ENCODE assay signal across 9 mouse cellular contexts in the genomic region with DNA sequence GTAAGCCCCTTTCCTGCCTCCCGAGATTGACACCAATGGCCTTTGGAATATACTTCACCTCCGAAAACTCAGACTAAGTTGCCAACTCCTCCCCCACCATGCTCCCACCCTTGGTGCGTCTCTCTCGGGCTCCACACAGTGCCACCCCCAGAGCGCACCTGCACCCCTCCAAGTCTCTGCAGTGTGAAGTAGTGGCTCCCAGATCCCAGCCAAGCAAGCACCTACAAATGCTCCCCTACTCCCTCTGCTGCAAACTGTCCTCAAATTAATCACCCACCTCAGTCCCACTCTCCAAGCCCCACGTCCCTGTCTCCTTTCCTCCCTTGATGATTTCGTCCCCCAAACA. TPM values are rescaled to one million over a fixed set of nuclear protein-coding genes. Genes with fewer than 3 reads are reported as not detected.
DNase-seq lines count a peak whose midpoint lies in the region; ATAC-seq and TF ChIP-seq lines count a peak whose summit lies in the region.
"Had no signal": no experiment of that assay in that cellular context is flagged by ENCODE, and none has a peak within 500 bp of the region (broad histone marks: within the 10 kb centered on the region; RNA-seq: fewer than 3 reads in every experiment).

No protein-coding gene starts in this region.

- peak overlapping the region; percentile 73 for H3K4me2 ChIP-seq in liver, embryonic 15.5 days
- H3K4me2 ChIP-seq in stomach, postnatal 0 days (replicated peaks; ENCODE audit: low read depth) = peak overlapping the region; percentile 99

- H3K4me1 ChIP-seq in heart, adult 2 months (ENCODE audit: control insufficient read depth, insufficient read depth, low read length) = no peaks in the 10 kb centered on the region
- H3K4me1 ChIP-seq in liver, embryonic 15.5 days (replicated peaks) = peaks cover 9% of the 10 kb centered on the region; the same call in 1 of the 2 replicates
- no peaks in the 10 kb centered on the region for H3K4me1 ChIP-seq in stomach, postnatal 0 days (replicated peaks; ENCODE audit: control insufficient read depth, insufficient read depth)

- peak overlapping the region; percentile 49; the same call in 1 of the 2 replicates for H3K4me3 ChIP-seq in heart, adult 2 months
- peak overlapping the region; percentile 50 for H3K4me3 ChIP-seq in liver, embryonic 15.5 days (replicated peaks)
- H3K4me3 ChIP-seq in stomach, postnatal 0 days (ENCODE audit: low read depth, low read length) = peak overlapping the region; percentile 59

- no peaks in the 10 kb centered on the region for H3K36me3 ChIP-seq in heart, adult 2 months (ENCODE audit: control insufficient read depth, insufficient read depth, low read length)
- H3K36me3 ChIP-seq in liver, embryonic 15.5 days (replicated peaks) = no peaks in the 10 kb centered on the region
- no peaks in the 10 kb centered on the region for H3K36me3 ChIP-seq in stomach, postnatal 0 days (ENCODE audit: control insufficient read depth, insufficient read depth, low read length)
- H3K36me3 ChIP-seq: G1E had no signal

- no peak for TF ChIP-seq CTCF in heart, adult 2 months (IDR thresholded peaks at IDR 0.05)
- no peak for TF ChIP-seq CTCF in stomach, postnatal 0 days (IDR thresholded peaks at IDR 0.05; ENCODE audit: low read depth)

- no peak for TF ChIP-seq POLR2A in heart, adult 2 months (IDR thresholded peaks at IDR 0.05; ENCODE audit: insufficient read depth, low read depth, low read length)

- 0 out of 2 replicates have a peak overlapping the region, but pooled peaks have one; percentile 36 for H3K9ac ChIP-seq in heart, adult 2 months (ENCODE audit: low read depth, low read length)
- H3K9ac ChIP-seq in liver, embryonic 15.5 days = no peak overlapping the region
- H3K9ac ChIP-seq in stomach, postnatal 0 days (ENCODE audit: low read length) = peak overlapping the region; percentile 54

- no peaks in the 10 kb centered on the region for H3K79me2 ChIP-seq in heart, adult 2 months (replicated peaks; ENCODE audit: control insufficient read depth, insufficient read depth, low read length)

- 0% methylated on average over 7 of the region's 7 CpGs for WGBS in heart, adult 2 months
- 0% methylated on average over 7 of the region's 7 CpGs for WGBS in liver, embryonic 15.5 days (ENCODE audit: insufficient replicate concordance)
- WGBS in stomach, postnatal 0 days = under 1% methylated on average over 7 of the region's 7 CpGs

- H3K9me3 ChIP-seq in liver, embryonic 15.5 days (replicated peaks) = no peaks in the 10 kb centered on the region
- H3K9me3 ChIP-seq in stomach, postnatal 0 days (ENCODE audit: control insufficient read depth, low read length) = no peaks in the 10 kb centered on the region

- ATAC-seq in granulocyte monocyte progenitor cell, adult 5-6 weeks (replicated peaks; ENCODE audit: poor library complexity, severe bottlenecking) = peak; percentile 6; the same call in 1 of the 2 replicates
- no peak for ATAC-seq in liver, embryonic 15.5 days (ENCODE audit: insufficient read depth)
- peak; percentile 53; the same call in 1 of the 2 replicates for ATAC-seq in stomach, postnatal 0 days (ENCODE audit: low FRiP score, low TSS enrichment)

- TF ChIP-seq EP300 in heart, adult 2 months (IDR thresholded peaks at IDR 0.05; ENCODE audit: insufficient read depth, low read depth, low read length) = no peak
- no peak for TF ChIP-seq EP300 in stomach, postnatal 0 days (optimal IDR thresholded peaks at IDR 0.05)

- no peaks in the 10 kb centered on the region for H3K27me3 ChIP-seq in heart, adult 2 months (ENCODE audit: control insufficient read depth, insufficient read depth, low read length)
- H3K27me3 ChIP-seq in liver, embryonic 15.5 days = peaks cover 20% of the 10 kb centered on the region
- H3K27me3 ChIP-seq in stomach, postnatal 0 days (ENCODE audit: control insufficient read depth, insufficient read depth, low read length) = no peaks in the 10 kb centered on the region

- intact Hi-C loops in heart, adult 2 months (cut with DNase I) = no loop called here
- intact Hi-C loops in heart, postnatal 14 days (cut with DNase I) = no loop called here

- no peak overlapping the region for H3K27ac ChIP-seq in heart, adult 2 months
- H3K27ac ChIP-seq in liver, embryonic 15.5 days (replicated peaks) = no peak overlapping the region
- H3K27ac ChIP-seq in stomach, postnatal 0 days (replicated peaks) = no peak overlapping the region

- no peak for DNase-seq in heart, adult 2 months
- DNase-seq in heart, postnatal 14 days = no peak
- peak; percentile 12 to 19 for DNase-seq in right cerebral cortex, postnatal 36 days (ENCODE audit: low spot score in 2 of 2)
- no peak for DNase-seq in right cerebral cortex, postnatal 4 days
- DNase-seq in stomach, postnatal 0 days (ENCODE audit: low spot score) = peak; percentile 49
- no peak for DNase-seq in spleen, postnatal 14 days (ENCODE audit: low spot score in 2 of 2)

RNA-seq across cellular contexts. Expression of gene Acvr1c, which starts 0.7 kb away (rescaled TPM):
- total RNA-seq in heart, adult 2 months (2021) = under 1 TPM; 0.39 to 0.59 TPM
- 0.38 and 0.41 TPM in 2 replicates for polyA plus RNA-seq in heart, adult 2 months (2012; rRNA removed)
- total RNA-seq in heart, postnatal 14 days (2021) = 1 to 10 TPM in 1 of 2 experiments, under 1 TPM in 1; 0.32 to 2.5 TPM
- not detected in 2 replicates for total RNA-seq in granulocyte monocyte progenitor cell, adult 5-6 weeks (2014; fragmentation: Nextera tagmentation)
- not detected in 2 replicates for total RNA-seq in granulocyte monocyte progenitor cell, adult 5-6 weeks (2017)
- 0.02 TPM in 1 of 2 replicates, not detected in the other for polyA plus RNA-seq in liver, embryonic 15.5 days (2015; fragmentation: Nextera tagmentation; extraction: Ambion mirVana)
- polyA plus RNA-seq in stomach, postnatal 0 days (2015; fragmentation: Nextera tagmentation; extraction: Ambion mirVana) = 1.6 and 1.7 TPM in 2 replicates
- polyA plus RNA-seq: G1E had no signal

Comparison
In these comparisons a context has a peak if more than half of its experiments do, and no peak if none do; other contexts are left out.
1. DNase-seq: peak in right cerebral cortex, postnatal 36 days (2 of 2) and stomach, postnatal 0 days (single experiment); none in heart, adult 2 months (0 of 2), heart, postnatal 14 days (0 of 2), right cerebral cortex, postnatal 4 days (single experiment) and spleen, postnatal 14 days (0 of 2).
2. Peak in every context shown above with its lines, with median percentiles within 50 percentile points of each other: H3K4me3 ChIP-seq.